Mouse (Mus musculus) kidney, postnatal 0 days (tissue): ENCODE results near the gene Cdc45. TPM values are rescaled to one million over a fixed set of nuclear protein-coding genes. Genes with fewer than 3 reads are reported as not detected.

ENCODE experiments used
- ATAC-seq: fragments of 200-750 bp; cut with Nextera tagmentation; replicated peaks from 2 replicates; pipeline ENCODE4 v1.8.0; 2017; ENCODE audit warnings: low read depth, moderate number of reproducible peaks, moderate TSS enrichment, moderate library complexity; ENCODE audit not compliant: low FRiP score
- DNase-seq: peaks from one replicate; pipeline ENCODE4 v3.0.0-alpha.2; 2016; ENCODE audit warnings: low spot score
- H3K27ac ChIP-seq: fragments of 300-500 bp; sonication (generic); 2 replicates; pipeline ENCODE4 v1.5.1; 2014; ENCODE audit warnings: mild to moderate bottlenecking
- H3K27me3 ChIP-seq: fragments of 300-500 bp; sonication (generic); 2 replicates; pipeline ENCODE4 v1.6.1; 2014; ENCODE audit warnings: low read length, mixed read lengths; ENCODE audit not compliant: insufficient read depth
- H3K36me3 ChIP-seq: fragments of 300-500 bp; sonication (generic); 2 replicates; pipeline ENCODE4 v1.6.1; 2014; ENCODE audit warnings: low read length, mixed read lengths; ENCODE audit not compliant: insufficient read depth
- H3K4me1 ChIP-seq: fragments of 300-500 bp; sonication (generic); replicated peaks from 2 replicates; pipeline ENCODE4 v1.6.1; 2014; ENCODE audit warnings: antibody characterized with exemption, low read length, mixed read lengths; ENCODE audit not compliant: insufficient read depth
- H3K4me2 ChIP-seq: fragments of 300-500 bp; sonication (generic); 2 replicates; pipeline ENCODE4 v1.6.1; 2014; ENCODE audit warnings: mild to moderate bottlenecking, low read length, moderate library complexity, mixed read lengths
- H3K4me3 ChIP-seq: fragments of 300-500 bp; sonication (generic); replicated peaks from 2 replicates; pipeline ENCODE4 v1.5.1; 2014; ENCODE audit warnings: low read depth, low read length
- H3K9ac ChIP-seq: fragments of 300-500 bp; sonication (generic); 2 replicates; pipeline ENCODE4 v1.6.1; 2014; ENCODE audit warnings: low read depth, low read length
- H3K9me3 ChIP-seq: fragments of 300-500 bp; sonication (generic); replicated peaks from 2 replicates; pipeline ENCODE4 v1.6.1; 2016; ENCODE audit warnings: low read length, inconsistent platforms, mixed read lengths
- CTCF ChIP-seq: IDR thresholded peaks from 2 replicates; pipeline ENCODE4 v1.5.1; 2016; ENCODE audit warnings: antibody characterized with exemption, low read depth, mild to moderate bottlenecking, moderate library complexity
- WGBS: fragments of 180-500 bp; shearing (Covaris S2); extraction: QIAGEN DNeasy Blood & Tissue Kit; methylation state at CpG from one replicate; pipeline ENCODE4 v1.1.7; 2014; 5-methylcytosine and 5-hydroxymethylcytosine counted together
- polyA plus RNA-seq: library from polyadenylated mRNA; unstranded; fragments of >200 nt; fragmentation: Nextera tagmentation; extraction: Ambion mirVana; gene quantifications from 2 replicates; pipeline ENCODE4 v1.2.1, GENCODE M21; 2015

Cdc45 gene
- polyA plus RNA-seq, 1 experiment from 2014 or later, result 20.1 TPM

GRCm38 (mm10) chr16:18781810-18782209 lies 30.0 kb downstream of the Cdc45 start:
- peak; percentile 85 for DNase-seq
- Histone ChIP-seq H3K27ac (0 out of 2 replicates have a peak overlapping the region, but pooled peaks have one; percentile 1), H3K36me3 (peaks cover 13% of the 10 kb centered on the region; the same call in 1 of the 2 replicates), H3K9ac (no peak overlapping the region), H3K4me2 (no peak overlapping the region), H3K4me1 (peaks cover 11% of the 10 kb centered on the region; the same call in 1 of the 2 replicates), H3K27me3 (0 out of 2 replicates have a peak, but pooled peaks cover 7% of the 10 kb centered on the region), H3K9me3 (no peaks in the 10 kb centered on the region), H3K4me3 (no peak overlapping the region)
- ATAC-seq, result peak; percentile 38
- no peak for TF ChIP-seq CTCF
- WGBS, result 57% methylated on average over 10 of the region's 10 CpGs

GRCm38 (mm10) chr16:18778461-18778860 lies 33.3 kb downstream of the Cdc45 start:
- DNase-seq, result no peak
- TF ChIP-seq CTCF, result no peak
- Histone ChIP-seq H3K27ac (peak overlapping the region; percentile 22; the same call in 1 of the 2 replicates), H3K27me3 (0 out of 2 replicates have a peak, but pooled peaks cover 14% of the 10 kb centered on the region), H3K9ac (peak overlapping the region; percentile 70; the same call in 1 of the 2 replicates), H3K36me3 (no peaks in the 10 kb centered on the region), H3K4me3 (peak overlapping the region; percentile 52), H3K9me3 (no peaks in the 10 kb centered on the region), H3K4me2 (peak overlapping the region; percentile 75), H3K4me1 (peaks cover 16% of the 10 kb centered on the region; the same call in 1 of the 2 replicates)
- 49% methylated on average over 2 of the region's 2 CpGs for WGBS
- ATAC-seq, result no peak

- DNase-seq (peak; percentile 28), ATAC-seq (peak; percentile 21; the same call in 1 of the 2 replicates)
- H3K4me3 ChIP-seq, result peak overlapping the region; percentile 52
- peak overlapping the region; percentile 70 for H3K9ac ChIP-seq
- H3K4me1 ChIP-seq, result peaks cover 16% of the 10 kb centered on the region; the same call in 1 of the 2 replicates
- no peaks in the 10 kb centered on the region for H3K36me3 ChIP-seq
- H3K4me2 ChIP-seq, result peak overlapping the region; percentile 75
- H3K27me3 ChIP-seq, result 0 out of 2 replicates have a peak, but pooled peaks cover 14% of the 10 kb centered on the region
- TF ChIP-seq CTCF, result no peak
- peak overlapping the region; percentile 63; the same call in 1 of the 2 replicates for H3K27ac ChIP-seq
- WGBS, result 2% methylated on average over 80 of the region's 80 CpGs
- H3K9me3 ChIP-seq, result no peaks in the 10 kb centered on the region
These were observed 34.4 kb downstream of the Cdc45 start for GRCm38 (mm10) chr16:18777101-18778080.

GRCm38 (mm10) chr16:18776556-18777100 lies 35.2 kb downstream of the Cdc45 start, which contains the start of gene Cldn5:
TSS of gene Cldn5 (plus strand) at chr16:18776847.
- no peaks in the 10 kb centered on the region for H3K36me3 ChIP-seq
- 9% methylated on average over 19 of the region's 19 CpGs for WGBS
- H3K4me3 ChIP-seq, result peak within 1 kb of the TSS; percentile 52
- TF ChIP-seq CTCF, result no peak
- H3K27me3 ChIP-seq, result 0 out of 2 replicates have a peak, but pooled peaks cover 14% of the 10 kb centered on the region
- ATAC-seq, result peak; percentile 27
- peak within 1 kb of the TSS; percentile 75 for H3K4me2 ChIP-seq
- H3K4me1 ChIP-seq, result peaks cover 16% of the 10 kb centered on the region; the same call in 1 of the 2 replicates
- peak within 1 kb of the TSS; percentile 68 for H3K27ac ChIP-seq
- DNase-seq, result peak; percentile 73
- no peaks in the 10 kb centered on the region for H3K9me3 ChIP-seq
- peak within 1 kb of the TSS; percentile 70 for H3K9ac ChIP-seq

- Histone ChIP-seq H3K4me2 (peak overlapping the region; percentile 75), H3K4me1 (peaks cover 16% of the 10 kb centered on the region; the same call in 1 of the 2 replicates), H3K36me3 (no peaks in the 10 kb centered on the region), H3K4me3 (peak overlapping the region; percentile 52), H3K9ac (peak overlapping the region; percentile 31), H3K27me3 (0 out of 2 replicates have a peak, but pooled peaks cover 14% of the 10 kb centered on the region), H3K9me3 (no peaks in the 10 kb centered on the region), H3K27ac (peak overlapping the region; percentile 68)
- 44% methylated on average over 18 of the region's 18 CpGs for WGBS
- TF ChIP-seq CTCF, result no peak
- DNase-seq (no peak), ATAC-seq (no peak)
These were observed 35.9 kb downstream of the Cdc45 start for GRCm38 (mm10) chr16:18775621-18776555.
